Mouse (Mus musculus) CH12.LX (cell line): Measurements from ENCODE around the gene Plxdc1. TPM values are rescaled to one million over a fixed set of nuclear protein-coding genes. Genes with fewer than 3 reads are reported as not detected.
A peak's percentile ranks its signal among the peaks of the same experiment; 100 is the strongest.

ENCODE experiments used
- DNase-seq: peaks from one replicate; pipeline ENCODE4 v3.0.0-alpha.2; 2013; ENCODE audit errors: extremely low read depth
- H3K27ac ChIP-seq: 2 replicates; pipeline ENCODE4 v1.5.1; 2012; ENCODE audit warnings: low read depth, mild to moderate bottlenecking, control low read depth, moderate library complexity; ENCODE audit not compliant: insufficient read depth
- H3K27me3 ChIP-seq: replicated peaks from 2 replicates; pipeline ENCODE3; 2012; ENCODE audit warnings: inconsistent platforms
- H3K36me3 ChIP-seq, 2 experiments: replicated peaks in 1 of 2; 2 replicates each; pipeline versions ENCODE3 to v1.6.1; 2012; ENCODE audit warnings: inconsistent platforms in 1 of 2, low read length in 1 of 2, mild to moderate bottlenecking in 1 of 2, mixed read lengths in 1 of 2, moderate library complexity in 1 of 2; ENCODE audit not compliant: control insufficient read depth in 1 of 2, insufficient read depth in 1 of 2
- H3K4me1 ChIP-seq, 2 experiments: 2 replicates each; pipeline ENCODE4 v1.6.1; 2012; ENCODE audit warnings: inconsistent platforms in 1 of 2, moderate library complexity in 1 of 2; ENCODE audit not compliant: insufficient read depth in 2 of 2, control insufficient read depth in 1 of 2
- H3K4me2 ChIP-seq: 2 replicates; pipeline ENCODE4 v1.6.1; 2012; ENCODE audit warnings: low read depth, mild to moderate bottlenecking, control low read depth; ENCODE audit not compliant: poor library complexity, insufficient read depth, severe bottlenecking
- H3K4me3 ChIP-seq, 3 experiments: fragments of 150-350 bp in 1 of 3; sonication (generic) in 1 of 3; replicated peaks in 1 of 3; 2 replicates each; pipeline versions ENCODE3 to v1.5.1; 2011 to 2012; ENCODE audit warnings: low read depth in 2 of 3, low read length in 2 of 3, mild to moderate bottlenecking in 2 of 3, moderate library complexity in 2 of 3, control low read depth in 1 of 3, improper control_type of control experiment in 1 of 3, inconsistent platforms in 1 of 3, mixed read lengths in 1 of 3; ENCODE audit not compliant: poor library complexity in 1 of 3
- H3K79me2 ChIP-seq: replicated peaks from 2 replicates; pipeline ENCODE4 v1.6.1; 2012; ENCODE audit warnings: mild to moderate bottlenecking, moderate library complexity; ENCODE audit not compliant: control insufficient read depth, poor library complexity, insufficient read depth, severe bottlenecking; ENCODE audit errors: extremely low read depth
- H3K9ac ChIP-seq: 2 replicates; pipeline ENCODE4 v1.6.1; 2012; ENCODE audit warnings: low read depth, mild to moderate bottlenecking, control low read depth, moderate library complexity; ENCODE audit not compliant: insufficient read depth
- H3K9me3 ChIP-seq: replicated peaks from 2 replicates; pipeline ENCODE3; 2012; ENCODE audit warnings: low read length, inconsistent platforms, mixed read lengths
- BHLHE40 ChIP-seq: IDR thresholded peaks from 2 replicates; pipeline ENCODE4 v1.6.1; 2011; ENCODE audit warnings: mild to moderate bottlenecking, low read depth, low read length, improper control_type of control experiment
- CHD1 ChIP-seq: IDR thresholded peaks from 2 replicates; pipeline ENCODE4 v1.6.1; 2012; ENCODE audit warnings: low read depth, low read length, improper control_type of control experiment, inconsistent platforms
- CHD2 ChIP-seq: IDR thresholded peaks from 2 replicates; pipeline ENCODE4 v1.6.1; 2011; ENCODE audit warnings: low read length, improper control_type of control experiment
- CTCF ChIP-seq, 2 experiments: IDR thresholded peaks in 1 of 2; conservative IDR thresholded peaks in 1 of 2; 2 replicates each; pipeline ENCODE4 v1.5.1; 2011 to 2012; ENCODE audit warnings: low read depth in 2 of 2, low read length in 2 of 2, improper control_type of control experiment in 1 of 2, inconsistent platforms in 1 of 2, mild to moderate bottlenecking in 1 of 2, moderate library complexity in 1 of 2
- ELF1 ChIP-seq: IDR thresholded peaks from 2 replicates; pipeline ENCODE4 v1.6.1; 2014; ENCODE audit warnings: low read depth, mild to moderate bottlenecking, inconsistent platforms, low read length, improper control_type of control experiment
- EP300 ChIP-seq: IDR thresholded peaks from 2 replicates; pipeline ENCODE4 v1.6.1; 2011; ENCODE audit warnings: low read length, improper control_type of control experiment
- GABPA ChIP-seq: IDR thresholded peaks from 2 replicates; pipeline ENCODE4 v1.6.1; 2012; ENCODE audit warnings: low read depth, low read length, improper control_type of control experiment, inconsistent platforms; ENCODE audit not compliant: insufficient replicate concordance
- HCFC1 ChIP-seq: IDR thresholded peaks from 2 replicates; pipeline ENCODE4 v1.6.1; 2012; ENCODE audit warnings: low read depth, mild to moderate bottlenecking, inconsistent platforms, low read length, improper control_type of control experiment
- IRF4 ChIP-seq: IDR thresholded peaks from 2 replicates; pipeline ENCODE4 v1.6.1; 2014; ENCODE audit warnings: low read depth, mild to moderate bottlenecking, inconsistent platforms, low read length, improper control_type of control experiment
- JUN ChIP-seq: IDR thresholded peaks from 2 replicates; pipeline ENCODE4 v1.6.1; 2011; ENCODE audit warnings: low read depth, mild to moderate bottlenecking, low read length, improper control_type of control experiment, moderate library complexity; ENCODE audit not compliant: insufficient read depth
- KAT2A ChIP-seq: IDR thresholded peaks from 2 replicates; pipeline ENCODE4 v1.6.1; 2012; ENCODE audit warnings: low read length, improper control_type of control experiment, inconsistent platforms; ENCODE audit not compliant: insufficient replicate concordance
- MAFK ChIP-seq: IDR thresholded peaks from 2 replicates; pipeline ENCODE4 v1.6.1; 2011; ENCODE audit warnings: low read length, improper control_type of control experiment; ENCODE audit not compliant: insufficient replicate concordance
- MAX ChIP-seq: IDR thresholded peaks from 2 replicates; pipeline ENCODE4 v1.6.1; 2011; ENCODE audit warnings: low read length, improper control_type of control experiment
- MAZ ChIP-seq: IDR thresholded peaks from 2 replicates; pipeline ENCODE4 v1.6.1; 2012; ENCODE audit warnings: low read depth, mild to moderate bottlenecking, inconsistent platforms, low read length, improper control_type of control experiment, moderate library complexity
- MEF2A ChIP-seq: IDR thresholded peaks from 2 replicates; pipeline ENCODE4 v1.6.1; 2014; ENCODE audit warnings: low read depth, mild to moderate bottlenecking, inconsistent platforms, low read length, improper control_type of control experiment, borderline replicate concordance
- MXI1 ChIP-seq: IDR thresholded peaks from 2 replicates; pipeline ENCODE4 v1.6.1; 2011; ENCODE audit warnings: mild to moderate bottlenecking, low read depth, low read length, improper control_type of control experiment
- MYC ChIP-seq: IDR thresholded peaks from 2 replicates; pipeline ENCODE4 v1.6.1; 2011; ENCODE audit warnings: low read depth, mild to moderate bottlenecking, improper control_type of control experiment, low read length
- NELFE ChIP-seq: IDR thresholded peaks from 2 replicates; pipeline ENCODE4 v1.6.1; 2011; ENCODE audit warnings: low read depth, low read length, improper control_type of control experiment
- NRF1 ChIP-seq: IDR thresholded peaks from 2 replicates; pipeline ENCODE4 v1.6.1; 2014; ENCODE audit warnings: low read depth, mild to moderate bottlenecking, inconsistent platforms, low read length, improper control_type of control experiment, moderate library complexity
- PAX5 ChIP-seq: IDR thresholded peaks from 2 replicates; pipeline ENCODE4 v1.6.1; 2012; ENCODE audit warnings: low read length, inconsistent platforms, mixed read lengths
- POLR2A ChIP-seq: IDR thresholded peaks from 2 replicates; pipeline ENCODE4 v1.6.1; 2011; ENCODE audit warnings: low read depth, mild to moderate bottlenecking, improper control_type of control experiment, low read length
- POLR2AphosphoS2 ChIP-seq: IDR thresholded peaks from 2 replicates; pipeline ENCODE4 v1.6.1; 2011; ENCODE audit warnings: low read depth, low read length, improper control_type of control experiment
- RAD21 ChIP-seq: IDR thresholded peaks from 2 replicates; pipeline ENCODE4 v1.6.1; 2011; ENCODE audit warnings: low read depth, mild to moderate bottlenecking, low read length, improper control_type of control experiment, moderate library complexity
- SIN3A ChIP-seq: IDR thresholded peaks from 2 replicates; pipeline ENCODE4 v1.6.1; 2012; ENCODE audit warnings: low read length, improper control_type of control experiment, inconsistent platforms
- SMC3 ChIP-seq: IDR thresholded peaks from 2 replicates; pipeline ENCODE4 v1.6.1; 2011; ENCODE audit warnings: low read depth, low read length, improper control_type of control experiment
- TCF12 ChIP-seq: IDR thresholded peaks from 2 replicates; pipeline ENCODE4 v1.6.1; 2014; ENCODE audit warnings: low read depth, mild to moderate bottlenecking, inconsistent platforms, low read length, improper control_type of control experiment
- USF1 ChIP-seq: IDR thresholded peaks from 2 replicates; pipeline ENCODE4 v1.6.1; 2014; ENCODE audit warnings: low read depth, mild to moderate bottlenecking, inconsistent platforms, low read length, improper control_type of control experiment
- USF2 ChIP-seq: conservative IDR thresholded peaks from 2 replicates; pipeline ENCODE4 v1.6.1; 2011; ENCODE audit warnings: low read depth, low read length, improper control_type of control experiment
- ZC3H11A ChIP-seq: IDR thresholded peaks from 2 replicates; pipeline ENCODE4 v1.6.1; 2012; ENCODE audit warnings: low read depth, mild to moderate bottlenecking, inconsistent platforms, low read length, improper control_type of control experiment
- ZKSCAN1 ChIP-seq: IDR thresholded peaks from 2 replicates; pipeline ENCODE4 v1.6.1; 2012; ENCODE audit warnings: low read depth, inconsistent platforms, low read length, improper control_type of control experiment, borderline replicate concordance
- ZMIZ1 ChIP-seq: IDR thresholded peaks from 2 replicates; pipeline ENCODE4 v1.6.1; 2012; ENCODE audit warnings: low read depth, mild to moderate bottlenecking, inconsistent platforms, low read length, improper control_type of control experiment
- ZNF384 ChIP-seq: IDR thresholded peaks from 2 replicates; pipeline ENCODE4 v1.6.1; 2012; ENCODE audit warnings: low read depth, low read length, improper control_type of control experiment, inconsistent platforms
- dilution Hi-C: fragments of 300-500 bp; cut with MboI; formaldehyde crosslinking; loops from 2 replicates; pipeline ENCODE4 v1.14.3; 2020; ENCODE audit warnings: low sequenced_read_pairs; ENCODE audit not compliant: extremely low pct_unique_long_range_greater_than_20kb, extremely low pct_ligation_motif_present
- in situ Hi-C: fragments of 300-500 bp; cut with MboI; formaldehyde crosslinking; loops from 3 replicates; pipeline ENCODE4 v1.14.3; 2019; ENCODE audit warnings: low sequenced_read_pairs, low pct_ligation_motif_present, low pct_unique_long_range_greater_than_20kb, mixed read lengths
- polyA plus RNA-seq: library from polyadenylated mRNA; unstranded; fragments of >175 nt; gene quantifications from 2 replicates; pipeline ENCODE4 v1.2.1, GENCODE M21; 2012; ENCODE audit warnings: low read depth; ENCODE audit not compliant: insufficient read length
- total RNA-seq, 2 experiments: library from RNA; depleted of rRNA; stranded (reverse); fragments of 300-350 nt in 1 of 2; fragments of >200 nt in 1 of 2; gene quantifications; 2 replicates each; pipeline ENCODE4 v1.2.3; 2012 to 2014

The Plxdc1 gene
- total and polyA plus RNA-seq, 3 experiments, result 0.04 TPM; not detected in 2

DNA sequence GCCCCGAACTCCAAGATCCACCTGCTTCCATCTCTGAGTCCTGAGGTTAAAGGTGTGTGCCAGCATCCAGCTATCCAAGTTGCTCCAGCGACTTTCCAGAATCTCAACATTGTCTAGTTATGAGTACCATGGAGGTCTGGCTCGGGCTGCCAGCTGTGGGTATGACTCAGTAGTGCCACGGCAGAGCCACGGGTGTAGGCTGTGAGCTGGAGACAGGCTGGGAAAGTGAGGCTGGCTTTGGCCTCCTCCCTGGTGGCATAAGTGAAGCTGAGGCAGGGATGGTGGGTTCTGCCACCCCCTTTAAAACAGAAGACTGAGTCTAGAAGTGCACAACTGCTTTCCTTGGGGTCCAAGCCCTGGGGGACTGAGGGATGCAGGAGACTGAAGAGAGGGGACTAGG lies 47.8 kb upstream of the Plxdc1 start:
- Histone ChIP-seq H3K4me2 (no peak overlapping the region), H3K79me2 (no peaks in the 10 kb centered on the region), H3K9me3 (no peaks in the 10 kb centered on the region), H3K4me1 (peaks cover 9 to 10% of the 10 kb centered on the region in 2 experiments), H3K27ac (no peak overlapping the region), H3K36me3 (peaks cover 22 to 26% of the 10 kb centered on the region in 2 experiments), H3K27me3 (no peaks in the 10 kb centered on the region), H3K4me3 (no peak overlapping the region), H3K9ac (no peak overlapping the region)
- DNase-seq, result no peak
- dilution Hi-C loops, result no loop called here
- TF ChIP-seq ZKSCAN1, result no peak
- TF ChIP-seq CHD1, result no peak
- no peak for TF ChIP-seq CHD2
- TF ChIP-seq HCFC1, result no peak
- TF ChIP-seq MXI1, result no peak
- TF ChIP-seq MAZ, result no peak
- no peak for TF ChIP-seq CTCF (conservative IDR thresholded peaks at IDR 0.05 in 1 of 2, IDR thresholded peaks at IDR 0.05 in 1 of 2; ENCODE audit: low read depth in 2 of 2, low read length in 2 of 2)
- TF ChIP-seq JUN, result no peak
- no peak for TF ChIP-seq GABPA
- TF ChIP-seq NRF1, result no peak
- no peak for TF ChIP-seq MEF2A
- in situ Hi-C loops, result no loop called here

DNA sequence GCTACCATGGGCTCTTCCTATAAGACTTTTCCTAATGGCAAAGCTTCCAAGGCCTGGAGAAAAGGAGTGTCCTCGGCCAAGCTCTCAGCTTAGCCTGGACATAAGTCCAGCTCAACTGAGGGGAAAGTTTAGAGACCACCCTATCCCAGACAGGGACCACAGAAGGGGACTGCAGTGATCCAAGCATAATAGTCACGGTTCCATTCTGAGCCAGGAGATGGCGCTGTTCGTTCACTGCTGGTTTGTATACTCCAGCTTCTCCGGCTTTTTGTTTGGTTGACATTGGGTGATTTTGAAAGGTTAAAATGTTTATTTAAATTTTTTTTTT lies 45.2 kb upstream of the Plxdc1 start:
- Histone ChIP-seq H3K4me2 (no peak overlapping the region), H3K4me3 (no peak overlapping the region), H3K36me3 (peaks cover 33 to 39% of the 10 kb centered on the region in 2 experiments), H3K4me1 (peaks cover 14 to 20% of the 10 kb centered on the region in 2 experiments), H3K9ac (no peak overlapping the region), H3K27me3 (no peaks in the 10 kb centered on the region), H3K79me2 (peaks cover 23% of the 10 kb centered on the region), H3K27ac (no peak overlapping the region), H3K9me3 (no peaks in the 10 kb centered on the region)
- in situ Hi-C loops, result no loop called here
- dilution Hi-C loops, result no loop called here
- DNase-seq, result peak; percentile 87
- TF ChIP-seq MEF2A (0 out of 2 replicates have a peak, but pooled peaks have one; percentile 52), USF2 (no peak), SIN3A (peak; percentile 21; the same call in 1 of the 2 replicates), TCF12 (0 out of 2 replicates have a peak, but pooled peaks have one; percentile 40), MAX (no peak), MYC (no peak), BHLHE40 (0 out of 2 replicates have a peak, but pooled peaks have one; percentile 4), IRF4 (peak; percentile 46; the same call in 1 of the 2 replicates), MAFK (no peak), ZMIZ1 (peak; percentile 33), CHD2 (peak; percentile 80; the same call in 1 of the 2 replicates), RAD21 (peak; percentile 87), POLR2A (peak; percentile 73), NELFE (peak; percentile 50), ELF1 (peak; percentile 35), GABPA (no peak), ZC3H11A (peak; percentile 50), CTCF (conservative IDR thresholded peaks at IDR 0.05 in 1 of 2, IDR thresholded peaks at IDR 0.05 in 1 of 2; ENCODE audit: low read depth in 2 of 2, low read length in 2 of 2) (peak; percentile 92 to 97), PAX5 (no peak), ZNF384 (peak; percentile 72), MAZ (no peak), SMC3 (peak; percentile 87), JUN (no peak), HCFC1 (peak; percentile 18; the same call in 1 of the 2 replicates), KAT2A (no peak), POLR2AphosphoS2 (peak; percentile 98), CHD1 (no peak), EP300 (no peak), USF1 (no peak), ZKSCAN1 (no peak)
